Comparison of ENCODE assay signal across 20 mouse cellular contexts in genomic region chr8:13660323-13660722, GRCm38 (mm10). TPM values are rescaled to one million over a fixed set of nuclear protein-coding genes. Genes with fewer than 3 reads are reported as not detected.
DNase-seq lines count a peak whose midpoint lies in the region; ATAC-seq and TF ChIP-seq lines count a peak whose summit lies in the region.
"Had no signal": no experiment of that assay in that cellular context is flagged by ENCODE, and none has a peak within 500 bp of the region (broad histone marks: within the 10 kb centered on the region; RNA-seq: fewer than 3 reads in every experiment).

No protein-coding gene starts in this region.

- H3K27me3 ChIP-seq in heart, embryonic 12.5 days (replicated peaks) = no peaks in the 10 kb centered on the region
- H3K27me3 ChIP-seq: heart, embryonic 13.5 days; limb, embryonic 12.5 days had no signal

- no peak for TF ChIP-seq CTCF in layer of hippocampus, adult 2 months (conservative IDR thresholded peaks at IDR 0.05)

- H3K36me3 ChIP-seq in heart, embryonic 12.5 days = no peaks in the 10 kb centered on the region
- H3K36me3 ChIP-seq: heart, embryonic 13.5 days; limb, embryonic 12.5 days; midbrain, embryonic 10.5 days had no signal

- 0 out of 2 replicates have a peak overlapping the region, but pooled peaks have one; percentile 11 for H3K27ac ChIP-seq in heart, embryonic 12.5 days (ENCODE audit: poor library complexity, severe bottlenecking)
- H3K27ac ChIP-seq in layer of hippocampus, adult 2 months = no peak overlapping the region
- H3K27ac ChIP-seq: heart, embryonic 13.5 days; hindbrain, embryonic 14.5 days; limb, embryonic 12.5 days; midbrain, embryonic 10.5 days had no signal

- ATAC-seq in heart, embryonic 12.5 days (ENCODE audit: insufficient number of reproducible peaks, low FRiP score) = no peak
- peak; percentile 83 for ATAC-seq in activated CD4-positive, CD25-positive, alpha-beta regulatory T cell, adult 4 months
- peak; percentile 66 for ATAC-seq in megakaryocyte progenitor cell, adult 5-6 weeks (replicated peaks; ENCODE audit: poor library complexity)

- H3K9ac ChIP-seq in heart, embryonic 12.5 days = no peak overlapping the region
- H3K9ac ChIP-seq: heart, embryonic 13.5 days; hindbrain, embryonic 14.5 days; limb, embryonic 12.5 days; lung, embryonic 14.5 days had no signal

- H3K4me2 ChIP-seq in heart, embryonic 12.5 days = no peak overlapping the region
- H3K4me2 ChIP-seq: heart, embryonic 13.5 days; hindbrain, embryonic 14.5 days; limb, embryonic 12.5 days; lung, embryonic 14.5 days had no signal

- DNase-seq in heart, adult 11 months = no peak
- peak; percentile 22 for DNase-seq in 416B (ENCODE audit: low read depth)
- DNase-seq in layer of hippocampus, postnatal 10 days (ENCODE audit: low spot score in 2 of 2) = no peak
- no peak for DNase-seq in embryo, embryonic 10 days (ENCODE audit: low spot score)
- no peak for DNase-seq in layer of hippocampus, adult 2 months (ENCODE audit: low spot score in 2 of 2)
- DNase-seq: cerebellum, adult 2 months; kidney, adult 18-20 months; kidney, postnatal 4 days; lung, embryonic 14.5 days; right cerebral cortex, postnatal 14 days; thymus, postnatal 36 days had no signal

- 69% methylated on average over 13 of the region's 13 CpGs for WGBS in heart, embryonic 12.5 days

- H3K9me3 ChIP-seq in heart, embryonic 12.5 days (replicated peaks) = no peaks in the 10 kb centered on the region
- H3K9me3 ChIP-seq: heart, embryonic 13.5 days; limb, embryonic 12.5 days; midbrain, embryonic 10.5 days had no signal

- H3K4me1 ChIP-seq in heart, embryonic 12.5 days (replicated peaks) = peaks cover 48% of the 10 kb centered on the region
- H3K4me1 ChIP-seq: midbrain, embryonic 10.5 days had no signal

- no peak overlapping the region for H3K4me3 ChIP-seq in heart, embryonic 12.5 days
- H3K4me3 ChIP-seq in layer of hippocampus, adult 2 months = no peak overlapping the region
- H3K4me3 ChIP-seq: erythroblast, embryonic 14.5 days; heart, embryonic 13.5 days; limb, embryonic 12.5 days; midbrain, embryonic 10.5 days had no signal

RNA-seq across cellular contexts. Expression of gene Rasa3, which starts 17.1 kb away (rescaled TPM):
- 35.1 and 41.5 TPM in 2 replicates for polyA plus RNA-seq in heart, embryonic 12.5 days (2016; fragmentation: Nextera tagmentation; extraction: Ambion mirVana)
- polyA plus RNA-seq in activated CD4-positive, CD25-positive, alpha-beta regulatory T cell, adult 4 months (2017; shearing (Covaris generic)) = 100 to 1,000 TPM in 1 of 2 experiments, 10 to 100 TPM in 1; 89.4 to 115 TPM
- total RNA-seq in megakaryocyte progenitor cell, adult 5-6 weeks (2015) = 24.1 and 36.8 TPM in 2 replicates
- 49.3 and 51.3 TPM in 2 replicates for total RNA-seq in megakaryocyte progenitor cell, adult 5-6 weeks (2017)
- 10 to 100 TPM; 62.6 to 73.0 TPM for total RNA-seq in layer of hippocampus, postnatal 10 days (2021)
- 10 to 100 TPM; 62.8 to 63.4 TPM for total RNA-seq in layer of hippocampus, adult 2 months (2021)

RNA-seq across cellular contexts. Expression of gene Cfap97d2, which starts 45.4 kb away (rescaled TPM):
- polyA plus RNA-seq in heart, embryonic 12.5 days (2016; fragmentation: Nextera tagmentation; extraction: Ambion mirVana) = 0.26 TPM in 1 of 2 replicates, not detected in the other
- polyA plus RNA-seq in activated CD4-positive, CD25-positive, alpha-beta regulatory T cell, adult 4 months (2017; shearing (Covaris generic)) = not detected
- total RNA-seq in megakaryocyte progenitor cell, adult 5-6 weeks (2015) = not detected in 2 replicates
- total RNA-seq in megakaryocyte progenitor cell, adult 5-6 weeks (2017) = not detected in 2 replicates
- total RNA-seq in layer of hippocampus, postnatal 10 days (2021) = 1 to 10 TPM; 1.8 to 2.3 TPM
- 1 to 10 TPM; 3.1 to 3.2 TPM for total RNA-seq in layer of hippocampus, adult 2 months (2021)
- polyA plus RNA-seq: C2C12; erythroblast, embryonic 14.5 days; heart, embryonic 13.5 days; lung, embryonic 14.5 days had no signal
